Mouse (Mus musculus) retina, embryonic 14.5 days (tissue): ENCODE data around the gene Selenof.

Experiments used
- DNase-seq: peaks from one replicate; pipeline ENCODE4 v3.0.0-alpha.2; 2015; ENCODE audit warnings: low spot score

Gene Selenof

DNA sequence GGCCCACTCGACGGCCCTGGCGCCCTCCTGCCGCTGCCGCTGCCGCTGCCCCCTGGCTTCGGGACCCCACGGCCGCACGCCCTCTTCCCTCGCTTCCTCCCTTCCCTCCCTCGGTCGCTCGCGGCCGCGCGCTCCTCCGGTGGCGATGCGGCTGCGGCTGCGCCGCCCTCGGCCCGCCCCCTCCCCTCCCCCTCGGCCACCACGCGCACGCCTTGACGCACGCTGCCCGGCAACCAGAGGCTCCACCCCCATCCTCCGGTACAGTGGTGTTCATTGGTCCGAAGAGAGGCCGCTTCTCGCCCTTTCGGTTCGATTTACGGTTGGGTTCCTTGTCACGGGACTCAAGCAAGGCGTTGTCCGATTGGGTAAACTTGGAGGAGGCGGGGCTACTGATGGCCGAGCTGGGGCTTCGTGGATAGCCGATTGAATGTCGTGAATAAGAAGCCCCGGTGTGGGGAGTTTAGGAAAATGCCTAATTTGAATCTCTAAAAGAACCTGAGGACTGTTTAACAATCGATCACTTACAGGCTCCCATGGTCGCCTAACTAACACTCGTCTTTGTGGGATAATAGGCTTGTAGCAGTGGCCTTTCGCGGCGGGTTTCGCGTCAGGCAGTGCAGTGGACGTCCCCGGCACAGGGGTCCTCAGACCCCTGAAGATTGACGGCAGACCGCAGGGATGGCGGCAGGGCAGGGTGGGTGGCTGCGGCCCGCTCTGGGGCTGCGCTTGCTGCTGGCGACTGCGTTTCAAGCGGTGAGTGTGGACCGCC is at the start of gene Selenof, which contains the start of gene Hs2st1:
Gene Selenof (plus strand): TSS at position 258 of the 769 bp plus-strand sequence.
Gene Hs2st1 (minus strand): TSS at position 135 of the 769 bp plus-strand sequence.
- peak; percentile 98 for DNase-seq

DNA sequence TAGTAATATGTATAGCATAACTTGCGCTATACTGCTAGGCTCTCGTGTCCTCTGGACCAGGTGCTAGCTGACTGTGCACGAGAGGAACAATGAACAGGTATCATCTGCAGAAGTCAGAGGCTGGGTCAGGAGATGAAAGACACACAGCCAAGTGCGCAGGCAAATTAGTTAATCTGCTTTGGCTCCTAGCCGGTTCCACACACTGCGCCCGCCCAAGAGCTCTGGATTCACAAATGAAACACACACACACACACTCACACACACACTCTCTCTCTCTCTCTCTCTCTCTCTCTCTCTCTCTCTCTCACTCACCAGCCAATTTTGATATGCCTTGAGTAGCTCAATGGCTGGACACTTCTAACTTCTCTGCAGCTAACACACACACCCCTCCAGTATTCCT is 42.2 kb upstream of the Selenof start:
- no peak for DNase-seq

DNA sequence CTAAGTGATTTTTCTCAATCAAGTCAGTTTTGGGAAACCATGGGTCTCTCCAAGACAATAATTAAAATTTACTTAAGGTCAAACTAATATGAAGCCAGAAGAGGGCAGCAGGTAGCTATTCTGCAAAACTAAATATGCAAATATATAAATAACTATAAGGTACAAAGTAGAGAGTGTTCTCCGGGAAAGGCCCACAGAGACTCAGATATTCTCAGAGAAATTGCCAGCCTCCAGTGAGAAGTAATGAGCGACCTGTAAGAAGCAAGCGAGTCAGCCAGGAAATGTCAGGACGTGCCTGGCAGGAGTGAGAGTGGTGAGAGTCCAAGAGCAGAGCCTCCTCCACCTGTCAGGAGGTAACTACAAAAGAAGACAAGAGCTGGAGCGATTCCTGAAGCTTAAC is 39.1 kb upstream of the Selenof start:
- peak; percentile 30 for DNase-seq

DNA sequence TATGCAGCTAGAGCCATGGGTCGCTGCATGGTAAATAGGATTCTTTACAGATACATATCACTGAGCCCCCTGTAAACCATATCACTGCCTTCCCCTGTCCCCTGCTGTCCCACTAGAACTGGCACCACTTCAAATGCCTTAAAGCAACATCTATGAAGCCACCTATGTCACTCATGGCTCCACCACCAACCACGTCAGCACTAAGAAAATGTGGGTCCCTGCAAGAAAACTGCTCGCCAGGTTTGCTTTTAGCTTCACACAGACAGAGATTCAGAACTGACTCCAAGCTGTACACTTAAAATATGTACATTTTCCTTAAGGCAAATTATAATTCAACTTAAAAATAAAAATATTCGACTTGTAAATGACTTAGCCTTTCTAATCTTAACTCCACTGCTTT is 35.0 kb upstream of the Selenof start:
- DNase-seq = no peak

DNA sequence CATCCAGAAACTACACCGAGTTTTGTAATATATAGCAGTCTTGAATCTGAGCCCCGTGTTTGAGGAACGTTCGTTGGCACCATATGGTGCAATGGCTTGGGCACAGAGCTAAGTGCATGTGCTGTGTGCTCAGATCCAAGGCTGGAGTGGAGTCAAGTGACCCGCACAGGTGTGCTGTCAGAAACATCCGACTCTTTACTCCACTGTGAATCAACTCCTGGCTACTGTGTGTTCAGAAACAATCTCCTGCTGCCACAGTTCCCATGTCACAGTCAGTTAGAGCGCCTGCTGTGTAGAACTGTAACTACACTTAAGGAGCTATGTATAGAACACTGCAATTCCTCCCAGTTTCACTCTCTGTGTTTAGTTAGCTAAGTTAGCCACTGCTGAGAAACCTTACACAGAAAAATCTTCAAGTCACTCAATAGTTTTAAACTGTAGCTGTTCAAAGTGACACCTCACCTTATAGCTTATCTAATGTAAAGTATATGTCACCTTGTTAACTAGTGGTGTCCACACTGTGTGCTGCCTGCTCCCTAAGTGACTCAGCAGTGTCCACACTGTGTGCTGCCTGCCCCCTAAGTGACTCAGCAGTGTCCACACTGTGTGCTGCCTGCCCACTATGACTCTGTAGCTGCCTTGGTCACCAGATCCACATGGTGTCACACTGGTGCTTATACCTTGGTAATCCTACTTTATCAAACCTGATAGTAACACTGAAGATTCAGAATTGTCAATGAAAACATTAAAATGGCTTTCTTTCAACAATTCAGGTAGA is 32.8 kb upstream of the Selenof start:
- no peak for DNase-seq

DNA sequence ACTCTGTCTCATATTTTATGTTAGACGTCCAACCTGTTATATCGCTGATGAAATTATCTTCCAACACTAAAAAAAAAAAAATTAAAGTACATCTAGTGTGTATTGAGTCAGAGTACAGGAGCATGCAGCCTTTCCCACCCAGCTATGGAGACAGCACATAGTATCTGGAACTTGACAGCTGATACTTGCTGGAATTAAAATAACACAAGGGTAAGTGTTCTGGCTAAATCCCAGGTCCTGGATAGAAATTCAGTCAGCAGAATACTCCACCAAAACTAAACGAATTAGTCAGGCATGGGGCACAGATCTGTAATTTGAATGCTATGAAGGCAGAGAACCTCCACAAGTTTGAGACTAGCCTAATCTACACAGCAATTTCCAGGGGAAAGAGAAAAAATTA is 31.1 kb upstream of the Selenof start:
- no peak for DNase-seq

DNA sequence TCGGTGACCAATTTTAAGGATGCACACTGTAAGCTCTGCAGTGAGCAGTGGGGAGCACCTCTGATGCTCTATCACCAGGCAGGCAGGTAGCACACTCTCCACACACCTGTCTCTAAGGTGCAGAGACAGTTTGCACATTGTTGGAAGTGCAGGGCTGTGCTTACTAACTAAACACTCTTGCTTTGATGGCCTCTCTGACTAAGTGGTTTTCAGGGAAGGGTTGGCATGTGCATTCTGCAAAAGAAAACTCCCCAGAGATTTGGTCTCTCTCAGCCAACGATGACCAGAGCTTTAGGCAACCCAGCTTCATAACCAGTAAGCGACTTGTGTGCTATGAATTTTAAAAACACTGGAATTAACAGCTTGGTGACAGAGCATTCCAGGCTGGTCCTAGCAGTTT is 29.3 kb upstream of the Selenof start:
- DNase-seq = no peak

DNA sequence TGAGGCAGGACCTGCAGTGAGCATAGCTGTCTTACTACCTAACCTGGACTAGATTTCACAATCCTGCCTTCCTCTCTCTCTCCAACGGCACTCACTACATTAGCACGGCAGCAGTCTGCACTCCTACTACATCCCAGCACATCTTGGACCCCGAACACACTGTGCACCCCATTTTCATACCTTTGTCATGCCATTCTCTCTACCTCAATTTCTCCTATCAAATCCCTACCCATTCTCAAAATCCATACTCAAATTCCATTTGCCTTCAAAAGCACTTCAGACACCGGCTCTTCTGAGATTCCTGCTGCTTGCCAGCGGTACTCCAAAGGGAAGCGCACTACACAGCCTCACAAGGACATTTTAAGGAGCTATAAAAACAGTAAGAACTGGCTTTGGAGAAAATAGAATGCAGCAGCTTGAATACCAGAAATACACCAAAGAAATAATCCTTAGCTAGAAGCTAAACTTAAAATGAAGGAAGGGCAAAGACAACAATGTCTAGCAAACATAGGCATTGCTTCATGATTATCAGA is 28.1 kb upstream of the Selenof start:
- DNase-seq = no peak

DNA sequence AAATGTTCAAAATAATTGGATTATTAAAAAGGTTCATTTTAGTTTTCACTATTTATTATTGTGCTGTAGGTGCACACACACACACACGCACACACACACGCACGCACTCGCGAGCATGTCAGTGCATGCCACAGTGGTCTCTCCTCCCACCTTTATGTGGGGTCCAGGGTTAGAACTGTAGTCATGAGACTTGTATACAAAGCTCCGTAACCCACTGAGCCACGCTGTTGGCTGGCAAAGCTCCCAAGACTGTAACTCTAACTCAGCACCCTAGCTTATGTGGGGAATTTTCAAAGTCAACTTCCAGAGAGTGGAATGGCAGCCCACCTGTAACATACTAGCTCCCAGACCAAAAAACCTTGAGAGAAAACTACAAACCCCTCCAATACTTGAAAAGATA is 25.0 kb upstream of the Selenof start:
- DNase-seq = no peak

DNA sequence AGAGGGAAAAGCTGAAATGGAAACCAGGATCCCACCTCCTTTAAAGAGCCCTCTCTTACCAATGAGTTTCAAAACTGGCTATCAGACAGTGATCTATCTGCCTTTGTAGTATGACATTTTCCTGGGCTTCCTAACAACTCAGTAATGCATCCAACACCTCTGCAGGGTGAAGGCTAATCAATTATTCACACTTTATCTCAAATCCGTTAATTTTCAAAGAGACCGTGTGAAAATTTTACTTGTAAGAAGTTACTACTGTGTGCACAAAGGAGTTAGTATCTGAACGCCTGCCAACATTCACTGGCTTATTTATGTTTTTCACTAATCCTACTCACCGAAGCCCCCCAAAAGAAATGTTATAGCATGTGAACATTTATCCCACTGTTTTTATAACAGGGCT is 24.3 kb upstream of the Selenof start:
- DNase-seq = no peak

DNA sequence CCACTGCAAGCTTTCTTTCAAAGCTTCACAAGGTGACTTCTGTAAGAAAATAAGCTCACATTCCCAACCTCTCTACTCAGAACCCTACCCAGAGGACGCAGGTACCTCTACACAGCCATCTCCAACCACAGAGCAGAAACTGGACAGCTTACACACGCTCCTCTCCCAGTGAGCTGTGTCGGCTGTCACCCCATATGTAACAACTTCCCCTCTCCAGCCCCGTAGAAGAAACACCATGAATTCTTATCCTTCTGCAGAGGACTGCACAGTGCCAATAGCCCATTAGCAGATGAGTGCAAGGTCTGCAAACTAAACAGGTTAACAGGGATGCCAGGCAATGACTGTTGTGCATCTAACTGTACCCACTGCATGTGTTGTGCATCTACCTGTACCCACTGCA is 23.6 kb upstream of the Selenof start:
- DNase-seq = no peak

DNA sequence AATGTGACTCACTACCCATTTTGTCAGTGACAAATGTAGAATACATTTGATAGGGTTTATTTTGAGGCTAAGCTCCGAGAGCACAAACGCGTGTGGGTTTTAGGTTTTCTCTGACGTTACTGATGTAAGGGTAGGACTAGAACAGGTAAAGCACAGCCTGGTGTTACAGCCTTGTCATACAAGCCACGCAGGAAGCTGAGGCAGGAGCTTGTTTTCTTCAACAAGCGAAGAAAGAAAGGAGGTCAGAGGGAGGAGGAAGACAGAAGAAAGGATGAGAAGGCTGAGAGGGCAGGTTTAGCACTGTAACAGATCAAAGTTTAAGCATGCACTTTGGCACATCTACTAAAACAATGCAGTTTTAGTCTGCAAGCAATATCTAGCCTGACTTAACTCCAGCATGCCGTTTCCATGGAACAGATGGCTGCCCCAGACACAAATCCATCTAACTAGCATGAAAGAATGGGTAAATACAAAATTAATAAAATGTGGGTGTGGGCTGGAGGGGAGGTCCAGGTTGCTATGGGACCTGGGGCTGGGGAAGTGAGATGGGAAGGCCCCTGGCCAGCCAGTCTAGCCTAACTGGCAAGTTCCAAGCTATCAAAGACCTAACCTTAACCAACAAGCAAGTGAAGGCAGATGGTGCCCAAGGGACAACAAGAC is 21.8 kb upstream of the Selenof start:
- DNase-seq = no peak

DNA sequence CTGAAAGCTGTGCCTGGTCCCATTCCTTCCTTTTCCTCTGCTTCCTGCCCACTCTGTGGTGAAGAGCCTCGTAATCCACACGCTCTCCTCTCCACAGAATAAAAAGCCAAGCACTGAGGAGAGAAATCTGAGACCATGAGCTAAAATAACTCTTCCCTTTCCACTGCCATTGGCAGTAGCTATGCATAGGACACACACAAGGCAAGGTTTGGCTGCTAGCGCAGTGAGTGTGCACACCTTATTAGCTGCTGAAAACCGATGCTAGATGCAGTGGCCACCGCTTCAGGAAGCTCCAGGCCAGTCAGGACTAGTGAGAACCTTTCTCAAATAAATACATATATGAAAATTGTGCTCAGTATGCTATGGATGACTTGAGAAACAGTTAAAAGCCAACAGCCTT is 20.1 kb upstream of the Selenof start:
- no peak for DNase-seq

DNA sequence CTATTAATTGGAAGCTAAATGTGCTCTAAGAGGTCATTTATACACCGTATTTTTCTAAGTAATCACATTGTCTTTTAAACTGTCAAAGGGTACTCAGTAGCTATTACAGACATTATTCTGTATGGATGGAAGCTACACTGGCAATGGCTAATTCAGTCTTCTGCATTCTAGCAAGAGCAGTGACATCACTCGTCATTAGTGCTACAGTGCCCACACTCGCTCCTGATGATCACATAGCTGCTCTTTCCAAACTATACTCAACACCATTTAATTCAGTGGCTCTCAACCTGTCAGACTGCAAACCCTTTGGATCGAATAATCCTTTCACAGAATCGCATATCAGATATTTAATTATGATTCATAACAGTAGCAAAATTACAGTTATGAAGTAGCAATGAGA is 19.4 kb upstream of the Selenof start:
- DNase-seq = no peak

DNA sequence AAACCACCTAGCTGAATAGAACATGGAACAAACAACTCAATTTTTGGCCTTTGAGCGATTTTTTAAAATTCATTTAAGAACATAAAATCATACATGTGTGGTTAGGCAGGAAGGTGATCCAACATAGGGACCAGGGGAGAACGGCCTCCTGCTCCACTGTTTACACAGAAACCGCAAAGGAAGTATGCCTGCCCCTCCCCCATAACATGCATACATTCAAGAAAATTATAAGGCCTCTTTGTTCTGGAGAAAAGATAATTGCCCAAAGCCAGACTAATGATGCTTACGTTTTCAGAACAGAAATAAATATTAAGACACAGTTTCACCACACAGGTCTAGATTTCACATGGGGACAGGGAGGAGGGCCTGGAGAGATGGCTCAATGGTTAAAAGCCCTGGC is 18.7 kb upstream of the Selenof start:
- DNase-seq = no peak

DNA sequence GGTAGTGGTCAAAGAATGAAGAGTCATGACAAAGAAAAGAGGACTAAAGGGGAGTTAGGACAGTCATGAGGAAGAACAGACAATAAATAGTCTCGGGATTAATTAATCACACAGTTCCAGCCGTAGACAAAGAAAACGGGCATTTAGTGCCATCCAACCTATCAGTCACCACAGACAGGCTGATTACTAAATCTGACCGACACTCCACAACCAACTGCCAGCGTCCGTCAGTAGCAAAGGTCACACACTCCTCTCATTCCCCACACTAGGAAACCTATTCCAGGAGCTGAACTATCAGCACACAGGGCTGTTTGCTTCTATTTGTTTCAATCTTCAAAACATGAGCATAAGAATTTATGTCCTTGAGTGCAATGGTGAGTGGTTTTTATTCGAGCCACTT is 16.2 kb upstream of the Selenof start:
- DNase-seq = peak; percentile 31

DNA sequence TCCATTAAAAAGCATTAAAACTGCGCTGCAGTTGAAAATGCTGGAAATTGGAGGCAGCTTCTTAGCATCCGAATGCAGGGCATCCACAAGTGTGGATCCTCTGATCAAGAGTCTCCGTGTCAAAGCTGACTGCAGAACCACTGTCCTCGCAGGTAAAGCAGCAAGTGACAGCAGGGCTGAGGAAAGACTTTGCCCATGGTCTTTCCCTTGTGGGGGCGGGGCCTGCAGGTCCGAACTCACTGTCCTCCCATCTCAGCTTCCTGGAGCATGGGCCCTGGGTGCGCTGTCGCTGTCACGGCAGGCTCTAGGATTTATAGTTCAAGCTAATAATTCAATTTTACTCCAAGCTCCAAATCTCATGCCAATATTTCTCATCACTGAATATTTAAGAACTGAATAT is 15.6 kb upstream of the Selenof start:
- DNase-seq = no peak

DNA sequence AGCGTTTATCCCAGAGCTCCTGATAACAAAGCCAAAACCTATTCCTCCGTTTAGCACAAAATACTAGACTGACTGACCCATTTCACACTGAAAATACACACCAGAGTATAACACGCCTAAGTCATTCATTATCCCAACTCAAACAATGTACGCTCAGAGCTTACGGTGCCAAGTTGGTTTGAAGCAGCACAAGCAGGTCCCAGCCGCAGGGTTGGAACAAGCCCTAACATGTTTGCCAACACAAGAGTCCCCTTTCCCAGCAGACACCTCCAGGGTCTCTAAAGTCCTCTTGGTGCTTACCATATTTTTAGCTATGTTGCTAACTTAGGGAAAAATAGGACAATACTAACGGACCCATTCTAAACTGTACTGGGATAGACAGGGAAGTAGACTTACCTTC is 15.0 kb upstream of the Selenof start:
- DNase-seq = no peak

DNA sequence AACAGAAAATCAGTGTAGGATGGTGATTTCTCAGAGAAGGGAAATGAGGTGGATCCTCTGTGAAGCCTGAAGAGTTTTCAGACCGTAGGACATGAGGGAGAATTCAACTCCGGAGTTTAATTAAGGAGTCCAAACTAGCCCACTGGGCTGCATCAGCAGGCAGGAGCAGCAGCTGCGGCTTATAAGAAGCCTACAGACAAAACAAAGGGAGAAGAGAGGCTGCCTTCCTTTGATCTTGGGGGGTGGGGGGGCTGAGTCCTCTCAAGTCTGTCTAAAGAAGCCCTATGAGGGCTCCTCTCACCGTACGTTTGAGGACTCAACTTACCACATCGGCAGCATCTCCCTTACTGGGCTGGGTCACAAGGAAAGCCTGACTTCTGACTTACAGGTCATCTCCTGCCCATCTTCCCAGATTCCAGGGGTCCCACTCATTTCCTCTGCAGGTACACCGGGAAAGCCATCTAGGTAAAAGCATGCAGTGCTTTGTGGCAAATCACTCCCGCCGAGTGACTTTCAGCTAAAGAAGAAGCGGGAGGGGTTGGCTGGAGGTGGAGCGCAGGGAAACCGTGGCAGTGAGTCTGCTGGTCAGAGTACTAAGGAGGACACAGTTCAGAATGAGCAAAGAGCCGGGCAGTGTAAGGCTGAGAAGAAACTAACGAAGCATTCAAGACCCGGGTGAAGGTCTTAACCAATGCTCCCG is 13.3 kb upstream of the Selenof start:
- peak; percentile 47 for DNase-seq

DNA sequence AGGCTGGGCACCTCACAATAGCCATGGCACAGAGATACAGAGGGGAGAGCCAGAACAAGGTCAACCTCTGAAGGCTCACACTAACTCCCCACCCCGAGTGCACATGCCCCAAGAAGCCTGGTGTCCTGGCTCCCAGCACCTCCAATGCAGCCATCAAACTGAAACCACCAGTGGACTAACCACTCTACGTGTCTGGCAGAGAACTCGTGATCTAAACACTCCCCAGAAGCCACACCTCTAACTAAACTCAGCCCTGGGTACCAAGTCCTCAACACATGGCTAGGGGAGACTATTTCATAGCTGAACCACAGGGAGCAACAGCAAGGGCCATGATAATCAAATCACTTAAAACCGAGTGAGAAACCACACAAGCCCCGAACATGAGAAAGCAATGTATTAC is 11.8 kb upstream of the Selenof start:
- DNase-seq = no peak

DNA sequence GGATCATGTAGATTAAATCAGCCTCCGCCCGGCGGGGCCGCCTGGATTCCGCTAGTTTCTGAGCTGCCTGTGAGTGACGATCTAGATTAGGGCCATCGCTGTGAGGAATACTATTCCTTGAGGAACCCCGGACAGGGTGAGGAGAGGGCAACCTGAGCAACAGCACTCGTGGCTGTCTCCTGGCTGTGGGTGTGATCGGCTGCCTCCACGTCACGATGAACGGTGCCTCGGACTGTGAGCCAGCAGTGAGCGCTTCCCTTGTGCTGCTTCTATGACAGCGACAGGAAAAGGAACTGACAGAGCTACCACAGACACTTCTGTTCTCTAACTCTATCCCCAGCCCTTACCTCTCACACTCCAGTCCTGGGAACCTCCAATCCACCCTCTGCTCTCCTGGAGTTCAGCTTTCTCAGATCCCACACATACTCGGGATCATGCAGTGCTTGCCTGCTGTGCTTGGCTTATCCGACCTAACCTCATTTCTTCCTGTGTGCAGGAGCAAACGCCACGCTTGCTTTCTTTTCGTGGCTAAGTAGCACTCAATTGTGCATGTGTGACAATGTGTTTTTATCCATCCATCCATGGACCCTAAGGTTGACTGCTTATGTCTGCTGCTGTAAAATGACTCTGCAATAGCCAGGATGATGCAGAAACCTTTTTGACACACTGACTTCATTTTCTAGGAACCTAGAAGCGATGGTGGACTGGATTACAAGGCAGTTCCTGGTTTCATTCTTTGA is 8.4 kb upstream of the Selenof start:
- no peak for DNase-seq
